Mouse (Mus musculus): ENCODE measurements around the gene Ap2s1.

- TF ChIP-seq CHD2 (IDR thresholded peaks at IDR 0.05; ENCODE audit: low read depth, low read length) (no peak), HCFC1 (IDR thresholded peaks at IDR 0.05; ENCODE audit: borderline replicate concordance, insufficient read depth, low read length) (no peak)
These were observed 23.4 kb downstream of the Ap2s1 start for GRCm38 (mm10) chr7:16761630-16762029.
